Mouse (Mus musculus) limb, embryonic 14.5 days (tissue): Measurements from ENCODE around the gene Acer1. TPM values are rescaled to one million over a fixed set of nuclear protein-coding genes. Genes with fewer than 3 reads are reported as not detected.

Experiments used
- ATAC-seq: fragments of 200-750 bp; cut with Nextera tagmentation; 2 replicates; pipeline ENCODE4 v1.8.0; 2017; ENCODE audit warnings: low read depth, moderate number of reproducible peaks, moderate TSS enrichment; ENCODE audit not compliant: low FRiP score
- DNase-seq: peaks from one replicate; pipeline ENCODE4 v3.0.0-alpha.2; 2015; ENCODE audit warnings: low spot score
- H3K27ac ChIP-seq: fragments of 300-500 bp; sonication (generic); replicated peaks from 2 replicates; pipeline ENCODE4 v1.5.1; 2014; ENCODE audit warnings: low read depth, mild to moderate bottlenecking, low read length, moderate library complexity, mixed read lengths
- H3K27me3 ChIP-seq: fragments of 300-500 bp; sonication (generic); 2 replicates; pipeline ENCODE4 v1.6.1; 2014; ENCODE audit warnings: low read length, mixed read lengths; ENCODE audit not compliant: control insufficient read depth, insufficient read depth
- H3K36me3 ChIP-seq: fragments of 300-500 bp; sonication (generic); 2 replicates; pipeline ENCODE4 v1.6.1; 2014; ENCODE audit warnings: mild to moderate bottlenecking, low read length, moderate library complexity, mixed read lengths; ENCODE audit not compliant: control insufficient read depth, insufficient read depth
- H3K4me1 ChIP-seq: fragments of 300-500 bp; sonication (generic); 2 replicates; pipeline ENCODE4 v1.6.1; 2014; ENCODE audit warnings: antibody characterized with exemption, low read length, mixed read lengths; ENCODE audit not compliant: control insufficient read depth, insufficient read depth
- H3K4me2 ChIP-seq: fragments of 300-500 bp; sonication (generic); replicated peaks from 2 replicates; pipeline ENCODE4 v1.6.1; 2014; ENCODE audit warnings: low read depth, mild to moderate bottlenecking, low read length, moderate library complexity; ENCODE audit not compliant: severe bottlenecking
- H3K4me3 ChIP-seq: fragments of 300-500 bp; sonication (generic); replicated peaks from 2 replicates; pipeline ENCODE4 v1.5.1; 2014; ENCODE audit warnings: low read length
- H3K9ac ChIP-seq: fragments of 300-500 bp; sonication (generic); 2 replicates; pipeline ENCODE4 v1.6.1; 2014; ENCODE audit warnings: mild to moderate bottlenecking, low read depth, low read length, moderate library complexity; ENCODE audit not compliant: severe bottlenecking
- H3K9me3 ChIP-seq: fragments of 300-500 bp; sonication (generic); 2 replicates; pipeline ENCODE4 v1.6.1; 2016; ENCODE audit warnings: low read length; ENCODE audit not compliant: control insufficient read depth
- POLR2A ChIP-seq: fragments of 200-500 bp; IDR thresholded peaks from 2 replicates; pipeline ENCODE4 v1.8.0; 2012; ENCODE audit warnings: inconsistent platforms, mild to moderate bottlenecking, moderate library complexity, borderline replicate concordance; ENCODE audit not compliant: insufficient read depth, insufficient read length; ENCODE audit errors: extremely low read depth
- WGBS: fragments of 180-500 bp; shearing (Covaris S2); extraction: QIAGEN DNeasy Blood & Tissue Kit; methylation state at CpG from one replicate; pipeline ENCODE4 v1.1.7; 2014; 5-methylcytosine and 5-hydroxymethylcytosine counted together
- polyA plus RNA-seq, 2 experiments: library from polyadenylated mRNA; depleted of rRNA in 1 of 2; stranded (reverse) in 1 of 2; unstranded in 1 of 2; fragments of >200 nt; fragmentation: Nextera tagmentation in 1 of 2; extraction: Ambion mirVana in 1 of 2; gene quantifications; 2 replicates each; pipeline versions ENCODE4 v1.2.1 to v1.2.3; 2012 to 2014

Acer1 gene
- polyA plus RNA-seq, 2 experiments, result 1.5 to 5.6 TPM

- DNase-seq, result no peak
- H3K4me2 ChIP-seq, result no peak overlapping the region
These were observed 51.9 kb downstream of the Acer1 start for GRCm38 (mm10) chr17:56930026-56930425.

DNA sequence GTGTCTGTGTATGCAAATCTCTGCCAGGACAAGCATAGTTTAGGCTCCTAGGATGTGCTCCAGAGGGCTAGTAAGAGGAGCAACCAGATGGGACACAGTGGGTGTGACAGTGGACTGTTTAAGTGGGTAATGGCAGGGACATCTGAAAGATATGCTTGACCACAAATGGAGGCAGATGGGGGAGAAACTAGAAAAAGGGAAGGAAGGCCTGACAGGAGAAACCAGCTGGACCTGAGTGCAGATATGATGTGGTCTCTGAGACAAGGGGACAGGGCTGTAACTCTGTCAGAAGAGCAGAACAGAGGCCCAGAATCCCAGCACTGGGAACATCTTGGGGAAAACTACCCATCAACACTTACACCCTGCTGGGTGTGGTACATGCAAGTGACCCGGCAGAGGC is 52.4 kb downstream of the Acer1 start:
- H3K27me3 ChIP-seq, result no peaks in the 10 kb centered on the region
- DNase-seq, result no peak
- TF ChIP-seq POLR2A, result no peak
- H3K4me2 ChIP-seq, result no peak overlapping the region
- H3K4me1 ChIP-seq, result peaks cover 16% of the 10 kb centered on the region
- H3K4me3 ChIP-seq, result no peak overlapping the region
- 81% methylated on average over 1 of the region's 1 CpGs for WGBS
- H3K9ac ChIP-seq, result no peak overlapping the region
- H3K9me3 ChIP-seq, result no peaks in the 10 kb centered on the region
- no peak overlapping the region for H3K27ac ChIP-seq
- H3K36me3 ChIP-seq, result peaks cover 12% of the 10 kb centered on the region
- no peak for ATAC-seq

More at GRCm38 (mm10) chr17:56930026-56930425, 51.9 kb downstream of the Acer1 start:
- no peak overlapping the region for H3K4me3 ChIP-seq
- H3K4me1 ChIP-seq, result peaks cover 16% of the 10 kb centered on the region
- no peak for TF ChIP-seq POLR2A
- H3K9ac ChIP-seq, result no peak overlapping the region
- no peaks in the 10 kb centered on the region for H3K27me3 ChIP-seq
- peaks cover 8% of the 10 kb centered on the region for H3K36me3 ChIP-seq
- H3K27ac ChIP-seq, result no peak overlapping the region
- H3K9me3 ChIP-seq, result no peaks in the 10 kb centered on the region
- WGBS, result 79% methylated on average over 8 of the region's 8 CpGs
- no peak for ATAC-seq

- peaks cover 11% of the 10 kb centered on the region for H3K4me1 ChIP-seq
- H3K9me3 ChIP-seq, result no peaks in the 10 kb centered on the region
- no peak for ATAC-seq
- TF ChIP-seq POLR2A, result no peak
- peaks cover 12% of the 10 kb centered on the region for H3K36me3 ChIP-seq
- no peak overlapping the region for H3K4me3 ChIP-seq
- no peak for DNase-seq
- H3K27ac ChIP-seq, result no peak overlapping the region
- no peaks in the 10 kb centered on the region for H3K27me3 ChIP-seq
- H3K4me2 ChIP-seq, result no peak overlapping the region
- H3K9ac ChIP-seq, result no peak overlapping the region
These were observed 52.8 kb downstream of the Acer1 start for GRCm38 (mm10) chr17:56929101-56929500.

- 89% methylated on average over 2 of the region's 2 CpGs for WGBS
- DNase-seq, result no peak
- Histone ChIP-seq H3K36me3 (peaks cover 30% of the 10 kb centered on the region), H3K4me3 (no peak overlapping the region), H3K9me3 (no peaks in the 10 kb centered on the region), H3K27me3 (no peaks in the 10 kb centered on the region), H3K9ac (no peak overlapping the region), H3K4me1 (no peaks in the 10 kb centered on the region), H3K27ac (no peak overlapping the region), H3K4me2 (no peak overlapping the region)
- no peak for ATAC-seq
- no peak for TF ChIP-seq POLR2A
These were observed 55.9 kb downstream of the Acer1 start for GRCm38 (mm10) chr17:56925998-56926397.

GRCm38 (mm10) chr17:56919725-56920124 is 62.2 kb downstream of the Acer1 start:
- no peak for TF ChIP-seq POLR2A
- DNase-seq, result no peak
- no peak for ATAC-seq
- H3K9me3 ChIP-seq, result no peaks in the 10 kb centered on the region
- H3K27ac ChIP-seq, result no peak overlapping the region
- H3K4me3 ChIP-seq, result no peak overlapping the region
- H3K4me2 ChIP-seq, result no peak overlapping the region
- no peaks in the 10 kb centered on the region for H3K27me3 ChIP-seq
- no peaks in the 10 kb centered on the region for H3K4me1 ChIP-seq
- peaks cover 72% of the 10 kb centered on the region for H3K36me3 ChIP-seq
- WGBS, result 86% methylated on average over 3 of the region's 3 CpGs
- H3K9ac ChIP-seq, result no peak overlapping the region

DNA sequence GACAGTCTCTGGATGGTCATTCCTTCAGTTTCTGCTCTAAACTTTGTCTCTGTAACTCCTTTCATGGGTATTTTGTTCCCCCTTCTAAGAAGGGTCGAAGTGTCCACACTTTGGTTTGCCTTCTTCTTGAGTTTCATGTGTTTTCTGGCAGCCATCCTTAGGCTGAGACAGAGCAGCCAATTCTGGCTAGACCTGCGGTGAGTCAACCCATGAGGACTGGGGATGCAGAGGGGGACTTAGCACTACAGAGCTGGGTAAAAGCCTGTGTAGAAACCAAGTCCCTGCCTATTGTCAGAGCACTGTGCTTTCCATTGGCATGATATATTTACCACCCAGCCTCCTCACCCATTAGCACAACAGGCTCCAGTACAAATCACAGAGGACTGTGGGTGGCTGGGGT is 64.8 kb downstream of the Acer1 start:
- peaks cover 85% of the 10 kb centered on the region for H3K36me3 ChIP-seq
- WGBS, result 86% methylated on average over 2 of the region's 2 CpGs
- DNase-seq (no peak), ATAC-seq (no peak)
- no peaks in the 10 kb centered on the region for H3K9me3 ChIP-seq
- no peaks in the 10 kb centered on the region for H3K4me1 ChIP-seq
- TF ChIP-seq POLR2A, result no peak
- no peak overlapping the region for H3K4me3 ChIP-seq
- H3K27ac ChIP-seq, result no peak overlapping the region
- no peak overlapping the region for H3K4me2 ChIP-seq
- no peak overlapping the region for H3K9ac ChIP-seq
- no peaks in the 10 kb centered on the region for H3K27me3 ChIP-seq
